Mouse (Mus musculus): ENCODE data around the gene Ccdc172. TPM values are rescaled to one million over a fixed set of nuclear protein-coding genes. Genes with fewer than 3 reads are reported as not detected.

The Ccdc172 gene
- total RNA-seq, 2 experiments from 2014 or later, result not detected

GRCm38 (mm10) chr19:58573072-58573438 is 61.3 kb downstream of the Ccdc172 start:
- H3K27ac ChIP-seq, result no peak overlapping the region
- intact Hi-C loops (cut with DNase I), result no loop called here
- DNase-seq (ENCODE audit: extremely low spot score in 1 of 2, low spot score in 2 of 2), result no peak
- TF ChIP-seq CTCF (IDR thresholded peaks at IDR 0.05), result no peak
- H3K4me3 ChIP-seq, result no peak overlapping the region

- Histone ChIP-seq H3K27ac (no peak overlapping the region), H3K4me3 (no peak overlapping the region)
- intact Hi-C loops (cut with DNase I), result no loop called here
- no peak for TF ChIP-seq CTCF (IDR thresholded peaks at IDR 0.05)
- no peak for DNase-seq (ENCODE audit: extremely low spot score in 1 of 2, low spot score in 2 of 2)
Observed at GRCm38 (mm10) chr19:58582018-58582417, 70.2 kb downstream of the Ccdc172 start.

GRCm38 (mm10) chr19:58582956-58583355 is 71.2 kb downstream of the Ccdc172 start:
- H3K27ac ChIP-seq, result no peak overlapping the region
- TF ChIP-seq CTCF (IDR thresholded peaks at IDR 0.05), result no peak
- intact Hi-C loops (cut with DNase I), result no loop called here
- no peak for DNase-seq (ENCODE audit: extremely low spot score in 1 of 2, low spot score in 2 of 2)
- H3K4me3 ChIP-seq, result no peak overlapping the region

- no peak overlapping the region for H3K27ac ChIP-seq
- no peak for DNase-seq (ENCODE audit: extremely low spot score in 1 of 2, low spot score in 2 of 2)
- intact Hi-C loops (cut with DNase I), result no loop called here
- no peak overlapping the region for H3K4me3 ChIP-seq
- TF ChIP-seq CTCF (IDR thresholded peaks at IDR 0.05), result no peak
Observed at GRCm38 (mm10) chr19:58586046-58586445, 74.3 kb downstream of the Ccdc172 start.

DNA sequence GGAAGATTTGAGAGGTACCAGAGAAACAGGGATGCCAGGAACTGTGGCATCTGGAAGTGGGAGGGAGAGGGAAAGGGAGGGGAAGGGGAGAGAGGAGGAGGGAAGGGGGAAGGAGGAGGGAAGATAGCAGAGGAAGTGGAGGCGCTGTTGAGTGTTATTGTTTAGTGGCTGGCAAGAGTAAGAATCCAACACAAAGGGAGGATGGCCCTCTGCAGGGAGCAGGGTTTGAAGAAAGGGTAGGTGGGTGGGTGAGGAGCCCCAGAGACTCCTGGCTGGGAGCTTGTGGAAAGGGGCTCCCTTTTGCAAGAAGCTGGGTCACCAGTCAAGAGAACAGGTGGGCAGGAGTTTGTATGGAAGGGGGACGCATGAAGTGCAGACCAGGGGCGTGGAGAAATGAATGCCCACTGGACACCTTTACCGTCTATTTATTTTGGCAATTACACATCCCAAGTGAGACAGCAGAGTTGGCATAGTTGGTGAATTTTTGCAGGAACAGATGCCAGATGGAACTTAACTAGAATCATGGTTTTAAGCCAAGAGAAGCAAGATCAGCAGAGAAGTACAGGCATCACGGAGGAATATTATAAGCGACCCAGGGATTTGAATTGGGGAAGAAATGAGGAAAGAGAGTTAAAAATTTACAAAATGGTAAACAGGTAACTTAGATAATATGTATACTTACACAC is 78.6 kb downstream of the Ccdc172 start:
- DNase-seq (ENCODE audit: extremely low spot score in 1 of 2, low spot score in 2 of 2), result peak; percentile 10 to 35
- Histone ChIP-seq H3K4me3 (no peak overlapping the region), H3K27ac (peak overlapping the region; percentile 81)
- TF ChIP-seq CTCF (IDR thresholded peaks at IDR 0.05), result no peak
- intact Hi-C loops (cut with DNase I), result no loop called here

- TF ChIP-seq CTCF (IDR thresholded peaks at IDR 0.05), result no peak
- no peak overlapping the region for H3K27ac ChIP-seq
- intact Hi-C loops (cut with DNase I), result no loop called here
Observed at GRCm38 (mm10) chr19:58600381-58600780, 88.6 kb downstream of the Ccdc172 start.

More at GRCm38 (mm10) chr19:58600381-58600780, 88.6 kb downstream of the Ccdc172 start:
- no peak for DNase-seq (ENCODE audit: extremely low spot score in 1 of 2, low spot score in 2 of 2)
- H3K4me3 ChIP-seq, result no peak overlapping the region

Other genes with a start within 250 kb of the Ccdc172 start
- gene Gfra1, start 56.1 kb upstream of the Ccdc172 start, total RNA-seq (2021), result 10 to 100 TPM; 26.7 to 34.1 TPM
- 1 to 10 TPM; 3.0 to 3.2 TPM for gene Pnlip, start 140.5 kb downstream of the Ccdc172 start, total RNA-seq (2021)
- not detected for gene Pnliprp1, start 216.9 kb downstream of the Ccdc172 start, total RNA-seq (2021)
- not detected for gene Pnliprp2, start 247.7 kb downstream of the Ccdc172 start, total RNA-seq (2021)